Mouse (Mus musculus): ENCODE measurements around the gene AI413582.

GRCm38 (mm10) chr17:27571315-27571714 lies 5.8 kb upstream of the AI413582 start:
- TF ChIP-seq CTCF (IDR thresholded peaks at IDR 0.05; ENCODE audit: extremely low read depth, insufficient read length, insufficient replicate concordance, low read depth, low read length) (no peak), POLR2A (IDR thresholded peaks at IDR 0.05; ENCODE audit: low read depth, low read length) (no peak)
